Mouse (Mus musculus) left cerebral cortex, adult 2 months (tissue): ENCODE measurements at regions not wholly inside any gene's neighbourhood (a gene's known extent, or its start where the extent isn't known, plus 50 kb on each side); places are given as distances from the start of the nearest gene placed in this dataset.

Experiments
- DNase-seq, 2 experiments: peaks; one replicate each; pipeline ENCODE4 v3.0.0; 2021 to 2022; ENCODE audit warnings: low spot score in 2 of 2, mixed read lengths in 1 of 2; ENCODE audit errors: extremely low spot score in 1 of 2
- H3K27ac ChIP-seq: fragments of 200-600 bp; 2 replicates; pipeline ENCODE4 v1.8.1; 2022
- H3K4me3 ChIP-seq: fragments of 200-600 bp; 2 replicates; pipeline ENCODE4 v1.8.1; 2022
- CTCF ChIP-seq: fragments of 200-600 bp; IDR thresholded peaks from 2 replicates; pipeline ENCODE4 v1.8.1; 2022; ENCODE audit warnings: antibody characterized with exemption, mild to moderate bottlenecking, moderate library complexity
- intact Hi-C: fragments of 180-260 bp; cut with DNase I; formaldehyde crosslinking; loops from one replicate; pipeline ENCODE4 v1.15.1; 2025

DNA sequence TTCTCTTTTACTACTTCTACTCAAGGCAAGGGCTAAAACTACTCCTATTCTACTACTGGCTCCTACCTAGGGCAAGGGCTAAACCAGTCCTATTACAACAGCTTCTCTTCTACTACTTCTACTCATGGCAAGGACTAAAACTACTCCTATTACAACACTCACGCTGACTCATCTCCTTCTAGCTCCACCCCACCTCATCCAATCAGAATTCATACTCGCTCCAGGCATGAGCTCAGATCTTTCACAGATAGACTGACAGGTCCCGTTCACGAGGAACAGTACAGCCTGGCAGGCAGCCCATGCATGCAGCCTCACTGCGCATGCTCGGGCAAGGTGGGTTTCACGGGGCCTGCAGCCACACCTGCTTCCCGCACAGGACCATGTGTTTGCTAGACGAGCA, 79.6 kb upstream of the Nyx start:
- intact Hi-C loops, result no loop called here
- DNase-seq, result no peak
- no peak overlapping the region for H3K27ac ChIP-seq
- TF ChIP-seq CTCF, result no peak
- H3K4me3 ChIP-seq, result no peak overlapping the region

DNA sequence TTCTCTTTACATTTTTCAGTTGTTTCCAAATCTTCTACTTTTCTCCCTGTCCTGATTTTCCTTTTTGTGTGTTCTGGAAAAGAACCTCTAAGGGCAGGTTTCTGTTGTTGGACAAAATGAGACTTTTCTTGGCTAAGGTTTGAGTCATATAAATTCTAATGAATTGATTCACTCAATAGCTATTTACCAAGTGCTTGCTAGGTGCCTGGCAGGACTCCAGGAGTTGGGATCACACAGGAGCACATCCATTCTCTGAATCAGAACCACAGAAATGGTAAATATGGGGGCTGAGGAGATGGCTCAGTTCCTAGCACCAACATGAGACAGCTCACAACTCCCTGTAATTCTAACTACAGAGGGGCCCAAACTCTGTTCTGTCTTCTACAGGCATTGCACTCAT, 67.4 kb upstream of the Nyx start:
- intact Hi-C loops, result no loop called here
- Histone ChIP-seq H3K4me3 (no peak overlapping the region), H3K27ac (no peak overlapping the region)
- TF ChIP-seq CTCF, result no peak
- peak in 1 of 2 experiments; percentile 10 for DNase-seq

DNA sequence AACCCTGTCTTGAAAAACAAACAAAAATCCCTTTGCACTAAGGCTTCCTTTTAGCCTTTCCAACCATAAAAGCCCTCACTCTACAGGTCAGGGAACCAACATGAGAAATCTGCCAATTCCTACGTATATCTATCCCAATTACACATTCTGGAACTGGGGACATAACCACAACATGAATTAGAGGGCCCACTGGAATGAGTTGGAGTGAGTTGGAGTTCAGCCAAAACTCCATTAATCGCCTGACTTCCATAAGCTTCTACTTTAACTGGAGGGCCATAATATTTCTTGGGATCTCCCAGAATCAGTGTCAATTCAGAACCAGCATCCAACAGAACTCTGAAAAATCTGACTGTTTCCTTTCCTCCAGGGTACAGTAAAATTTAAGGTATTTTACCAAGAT, 53.2 kb upstream of the Nyx start:
- no peak overlapping the region for H3K27ac ChIP-seq
- intact Hi-C loops, result no loop called here
- no peak for DNase-seq
- no peak overlapping the region for H3K4me3 ChIP-seq
- TF ChIP-seq CTCF, result no peak

DNA sequence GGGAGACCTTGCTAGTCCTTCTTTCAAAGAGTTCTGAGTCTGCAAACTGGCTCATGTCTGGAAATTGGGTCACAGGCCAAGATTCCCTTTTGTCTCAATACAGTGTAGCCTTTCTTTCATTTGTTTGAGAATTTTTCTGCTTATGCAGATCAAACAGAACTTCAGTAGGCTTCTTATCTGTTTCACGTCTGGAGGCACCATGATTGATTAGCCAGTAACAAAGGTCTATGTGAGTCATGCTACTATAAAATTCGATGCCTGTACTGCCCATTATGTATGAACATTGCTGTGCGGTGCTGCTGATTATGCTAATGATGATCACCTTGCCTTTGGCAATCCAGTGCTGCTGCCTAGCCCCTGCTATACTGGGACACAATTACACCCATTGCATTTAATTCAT, 52.8 kb upstream of the Nyx start:
- Histone ChIP-seq H3K27ac (no peak overlapping the region), H3K4me3 (no peak overlapping the region)
- DNase-seq, result no peak
- intact Hi-C loops, result no loop called here
- no peak for TF ChIP-seq CTCF
